Mouse (Mus musculus) lung, postnatal 0 days (tissue): ENCODE measurements around the gene Stra6. TPM values are rescaled to one million over a fixed set of nuclear protein-coding genes. Genes with fewer than 3 reads are reported as not detected.

Source experiments
- ATAC-seq: fragments of 200-750 bp; cut with Nextera tagmentation; 2 replicates; pipeline ENCODE4 v1.8.0; 2017; ENCODE audit warnings: moderate library complexity
- DNase-seq: peaks from one replicate; pipeline ENCODE4 v3.0.0-alpha.2; 2016; ENCODE audit warnings: low spot score
- H3K27ac ChIP-seq: fragments of 300-500 bp; sonication (generic); 2 replicates; pipeline ENCODE4 v1.5.1; 2014; ENCODE audit warnings: antibody characterized with exemption, mild to moderate bottlenecking, low read length, mixed read lengths
- H3K27me3 ChIP-seq: fragments of 300-500 bp; sonication (generic); replicated peaks from 2 replicates; pipeline ENCODE4 v1.6.1; 2014; ENCODE audit warnings: low read length, mixed read lengths; ENCODE audit not compliant: insufficient read depth
- H3K36me3 ChIP-seq: fragments of 300-500 bp; sonication (generic); 2 replicates; pipeline ENCODE4 v1.6.1; 2014; ENCODE audit warnings: low read length, mixed read lengths; ENCODE audit not compliant: insufficient read depth
- H3K4me1 ChIP-seq: fragments of 300-500 bp; sonication (generic); 2 replicates; pipeline ENCODE4 v1.6.1; 2014; ENCODE audit warnings: antibody characterized with exemption, low read depth, low read length, mixed read lengths; ENCODE audit not compliant: insufficient read depth
- H3K4me2 ChIP-seq: fragments of 300-500 bp; sonication (generic); replicated peaks from 2 replicates; pipeline ENCODE4 v1.6.1; 2014; ENCODE audit warnings: low read depth, mild to moderate bottlenecking, low read length, moderate library complexity, mixed read lengths
- H3K4me3 ChIP-seq: fragments of 300-500 bp; sonication (generic); 2 replicates; pipeline ENCODE4 v1.5.1; 2014; ENCODE audit warnings: low read depth, low read length
- H3K9ac ChIP-seq: fragments of 300-500 bp; sonication (generic); replicated peaks from 2 replicates; pipeline ENCODE4 v1.6.1; 2014; ENCODE audit warnings: low read depth, mild to moderate bottlenecking
- H3K9me3 ChIP-seq: fragments of 300-500 bp; sonication (generic); 2 replicates; pipeline ENCODE4 v1.6.1; 2016; ENCODE audit warnings: low read length, mixed read lengths
- CTCF ChIP-seq: IDR thresholded peaks from 2 replicates; pipeline ENCODE4 v1.5.1; 2016; ENCODE audit warnings: antibody characterized with exemption, mild to moderate bottlenecking
- EP300 ChIP-seq: IDR thresholded peaks from 2 replicates; pipeline ENCODE4 v1.6.1; 2016; ENCODE audit warnings: antibody characterized with exemption, mild to moderate bottlenecking, control low read depth
- WGBS: fragments of 180-500 bp; shearing (Covaris S2); extraction: QIAGEN DNeasy Blood & Tissue Kit; methylation state at CpG from one replicate; pipeline ENCODE4 v1.1.7; 2014; 5-methylcytosine and 5-hydroxymethylcytosine counted together
- polyA plus RNA-seq: library from polyadenylated mRNA; unstranded; fragments of >200 nt; fragmentation: Nextera tagmentation; extraction: Ambion mirVana; gene quantifications from 2 replicates; pipeline ENCODE4 v1.2.1, GENCODE M21; 2015

The Stra6 gene
- polyA plus RNA-seq = 0.32 and 0.41 TPM in 2 replicates

- Histone ChIP-seq H3K36me3 (no peaks in the 10 kb centered on the region), H3K27me3 (0 out of 2 replicates have a peak, but pooled peaks cover 4% of the 10 kb centered on the region), H3K4me3 (no peak within 1 kb of the TSS), H3K4me1 (no peaks in the 10 kb centered on the region), H3K9me3 (no peaks in the 10 kb centered on the region), H3K27ac (no peak within 1 kb of the TSS), H3K4me2 (no peak within 1 kb of the TSS), H3K9ac (no peak within 1 kb of the TSS)
- WGBS = 0% methylated on average over 3 of the region's 3 CpGs
- DNase-seq (no peak), ATAC-seq (no peak)
- TF ChIP-seq CTCF (no peak), EP300 (no peak)
These were observed at the start of gene Stra6 for GRCm38 (mm10) chr9:58063531-58063930. Stra6 (plus strand) TSS chr9:58063788.

- no peaks in the 10 kb centered on the region for H3K36me3 ChIP-seq
- no peaks in the 10 kb centered on the region for H3K9me3 ChIP-seq
- H3K27ac ChIP-seq = no peak overlapping the region
- H3K4me2 ChIP-seq = no peak overlapping the region
- no peaks in the 10 kb centered on the region for H3K27me3 ChIP-seq
- ATAC-seq (no peak), DNase-seq (no peak)
- no peaks in the 10 kb centered on the region for H3K4me1 ChIP-seq
- 49% methylated on average over 8 of the region's 8 CpGs for WGBS
- TF ChIP-seq EP300 (no peak), CTCF (no peak)
- no peak overlapping the region for H3K4me3 ChIP-seq
- no peak overlapping the region for H3K9ac ChIP-seq
These were observed 49.0 kb upstream of the Stra6 start for GRCm38 (mm10) chr9:58014393-58015160.

DNA sequence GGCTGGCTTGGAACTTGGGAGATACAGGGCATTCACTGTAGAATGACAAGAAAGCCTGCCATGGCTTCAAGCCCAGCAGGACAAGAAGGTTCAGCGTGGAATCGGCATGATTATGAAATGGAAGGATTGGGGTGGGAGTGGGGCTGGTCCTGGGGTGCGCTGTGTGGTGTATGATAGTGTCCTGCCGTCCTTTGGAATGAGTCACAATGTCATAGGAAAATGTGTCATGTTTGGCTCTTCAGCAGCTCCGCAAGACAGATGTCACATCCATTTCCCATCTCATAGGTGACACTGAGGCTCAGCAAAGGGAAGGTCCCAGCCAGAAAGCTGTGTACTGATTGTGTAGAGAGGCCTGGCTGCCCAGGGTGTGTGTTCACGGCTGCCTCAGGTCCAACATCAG, 47.7 kb upstream of the Stra6 start:
- H3K4me1 ChIP-seq = no peaks in the 10 kb centered on the region
- no peaks in the 10 kb centered on the region for H3K9me3 ChIP-seq
- 83% methylated on average over 6 of the region's 6 CpGs for WGBS
- no peak for ATAC-seq
- no peak for DNase-seq
- no peaks in the 10 kb centered on the region for H3K27me3 ChIP-seq
- TF ChIP-seq CTCF (no peak), EP300 (no peak)
- H3K27ac ChIP-seq = no peak overlapping the region
- no peak overlapping the region for H3K4me3 ChIP-seq
- H3K36me3 ChIP-seq = no peaks in the 10 kb centered on the region
- H3K4me2 ChIP-seq = no peak overlapping the region
- no peak overlapping the region for H3K9ac ChIP-seq

DNA sequence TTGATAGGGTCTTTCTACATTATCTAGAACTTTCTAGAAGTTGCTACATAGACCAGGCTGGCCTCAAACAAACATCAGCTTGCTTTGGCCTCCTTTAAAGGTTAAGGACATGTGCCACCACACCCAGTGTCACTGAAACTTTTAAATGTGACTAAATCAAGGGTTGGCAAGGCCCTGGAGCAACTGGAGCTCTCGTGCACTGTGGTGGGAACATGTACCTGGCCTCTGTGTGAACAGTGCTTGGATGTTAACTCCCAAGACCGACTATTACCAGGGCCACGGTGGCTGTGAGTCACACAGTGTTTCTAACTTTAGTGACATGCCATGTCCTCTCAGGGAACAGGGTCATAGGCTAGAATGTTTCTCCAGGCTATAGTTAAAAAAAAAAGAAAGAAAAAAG, 46.6 kb upstream of the Stra6 start:
- H3K36me3 ChIP-seq = no peaks in the 10 kb centered on the region
- DNase-seq (no peak), ATAC-seq (no peak)
- WGBS = 64% methylated on average over 3 of the region's 3 CpGs
- no peak overlapping the region for H3K27ac ChIP-seq
- no peak overlapping the region for H3K9ac ChIP-seq
- H3K9me3 ChIP-seq = no peaks in the 10 kb centered on the region
- no peak overlapping the region for H3K4me2 ChIP-seq
- no peak overlapping the region for H3K4me3 ChIP-seq
- TF ChIP-seq EP300 (no peak), CTCF (no peak)
- H3K27me3 ChIP-seq = no peaks in the 10 kb centered on the region
- H3K4me1 ChIP-seq = no peaks in the 10 kb centered on the region

- H3K27ac ChIP-seq = no peak overlapping the region
- H3K4me1 ChIP-seq = no peaks in the 10 kb centered on the region
- no peaks in the 10 kb centered on the region for H3K9me3 ChIP-seq
- H3K4me2 ChIP-seq = no peak overlapping the region
- no peaks in the 10 kb centered on the region for H3K27me3 ChIP-seq
- ATAC-seq = no peak
- H3K9ac ChIP-seq = no peak overlapping the region
- H3K36me3 ChIP-seq = no peaks in the 10 kb centered on the region
- no peak for TF ChIP-seq CTCF
- WGBS = 78% methylated on average over 5 of the region's 5 CpGs
- no peak for DNase-seq
- no peak overlapping the region for H3K4me3 ChIP-seq
These were observed 45.2 kb upstream of the Stra6 start for GRCm38 (mm10) chr9:58018385-58018784.

DNA sequence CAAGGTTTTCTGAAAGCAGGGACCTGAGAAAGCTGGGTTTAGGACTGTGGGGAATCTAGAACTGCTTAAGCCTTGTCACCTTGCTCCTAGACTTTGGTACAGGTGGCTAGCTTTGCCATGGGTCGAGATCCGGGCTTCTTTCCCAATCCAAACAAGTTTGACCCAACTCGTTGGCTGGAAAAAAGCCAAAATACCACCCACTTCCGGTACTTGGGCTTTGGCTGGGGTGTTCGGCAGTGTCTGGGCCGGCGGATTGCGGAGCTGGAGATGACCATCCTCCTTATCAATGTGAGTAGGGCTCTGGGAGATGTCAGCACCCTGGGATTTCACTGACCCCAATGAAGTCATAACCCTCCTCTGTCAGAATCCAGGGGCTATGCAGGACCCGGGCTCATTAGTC, 37.6 kb upstream of the Stra6 start:
- DNase-seq (no peak), ATAC-seq (no peak)
- Histone ChIP-seq H3K4me3 (no peak overlapping the region), H3K27ac (no peak overlapping the region), H3K27me3 (no peaks in the 10 kb centered on the region), H3K4me1 (no peaks in the 10 kb centered on the region), H3K36me3 (no peaks in the 10 kb centered on the region), H3K9ac (no peak overlapping the region), H3K4me2 (no peak overlapping the region), H3K9me3 (no peaks in the 10 kb centered on the region)
- TF ChIP-seq EP300 (no peak), CTCF (no peak)
- 71% methylated on average over 9 of the region's 9 CpGs for WGBS
